Mouse (Mus musculus): ENCODE results near the gene Olfr1416. TPM values are rescaled to one million over a fixed set of nuclear protein-coding genes. Genes with fewer than 3 reads are reported as not detected.

Gene Olfr1416
- total RNA-seq, 1 experiment = not detected

DNA sequence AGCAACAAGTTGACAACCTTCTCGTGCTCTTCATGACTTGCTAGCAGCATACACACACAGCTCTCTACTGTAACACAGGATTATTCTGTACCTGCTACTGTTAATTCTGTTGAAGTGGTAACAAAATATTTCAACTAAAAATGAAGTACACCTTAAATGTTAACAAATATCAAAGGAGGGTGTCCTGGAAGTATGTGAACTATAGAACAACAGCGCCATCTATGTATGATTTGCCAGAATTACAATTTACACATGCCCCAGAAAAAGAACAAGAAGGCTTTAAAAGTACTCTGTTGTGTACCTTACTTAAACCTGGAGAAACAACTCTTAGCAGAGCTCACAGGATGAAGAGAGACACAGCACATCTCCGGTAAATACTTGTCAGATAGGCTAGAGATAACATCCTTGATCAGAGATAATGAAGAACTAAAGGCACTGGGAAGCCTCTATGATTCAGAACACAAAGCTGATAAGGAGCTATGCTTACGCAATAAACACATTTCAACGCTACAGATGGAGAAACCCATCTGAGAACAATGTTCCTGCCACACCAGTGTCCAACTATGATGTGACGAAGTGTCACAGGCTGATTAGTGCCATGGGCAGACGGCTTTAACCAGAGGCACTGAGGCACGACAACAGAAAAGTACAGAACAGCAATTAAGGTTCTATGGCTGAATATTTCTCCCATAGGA is 31.0 kb downstream of the Olfr1416 start:
- H3K9me3 ChIP-seq (ENCODE audit: control insufficient read depth, insufficient read depth, low read depth, low read length) = no peaks in the 10 kb centered on the region
- in situ Hi-C loops (cut with MboI; ENCODE audit: low sequenced_read_pairs in 2 of 2, unreplicated experiment in 2 of 2) = no loop called here
- H3K9ac ChIP-seq (ENCODE audit: insufficient read depth, low read depth, low read length, poor library complexity, severe bottlenecking) = no peak overlapping the region
- no peak for DNase-seq (ENCODE audit: low read depth, low spot score)
- H3K4me1 ChIP-seq (ENCODE audit: control insufficient read depth in 2 of 2, insufficient read depth in 2 of 2, low read length in 2 of 2, poor library complexity in 1 of 2) = no peaks in the 10 kb centered on the region
- TF ChIP-seq CHD2 (IDR thresholded peaks at IDR 0.05; ENCODE audit: low read depth, low read length) = no peak
- peak; percentile 80; the same call in 1 of the 2 replicates for TF ChIP-seq ZC3H11A (IDR thresholded peaks at IDR 0.05; ENCODE audit: borderline replicate concordance, low read depth, low read length)
- peaks cover 31% of the 10 kb centered on the region for H3K36me3 ChIP-seq (ENCODE audit: control insufficient read depth, insufficient read depth, low read length, poor library complexity, severe bottlenecking)
- H3K27ac ChIP-seq (ENCODE audit: insufficient read depth, low read depth, low read length, poor library complexity, severe bottlenecking) = no peak overlapping the region
- no peak overlapping the region for H3K4me3 ChIP-seq (ENCODE audit: insufficient read depth in 1 of 2, low read depth in 1 of 2, low read length in 2 of 2, poor library complexity in 1 of 2, severe bottlenecking in 1 of 2)

GRCm38 (mm10) chr1:92448293-92448692 is 36.6 kb downstream of the Olfr1416 start:
- Histone ChIP-seq H3K27ac (ENCODE audit: insufficient read depth, low read depth, low read length, poor library complexity, severe bottlenecking) (no peak overlapping the region), H3K9ac (ENCODE audit: insufficient read depth, low read depth, low read length, poor library complexity, severe bottlenecking) (no peak overlapping the region), H3K36me3 (ENCODE audit: control insufficient read depth, insufficient read depth, low read length, poor library complexity, severe bottlenecking) (peaks cover 52% of the 10 kb centered on the region), H3K9me3 (ENCODE audit: control insufficient read depth, insufficient read depth, low read depth, low read length) (no peaks in the 10 kb centered on the region), H3K4me1 (ENCODE audit: control insufficient read depth in 2 of 2, insufficient read depth in 2 of 2, low read length in 2 of 2, poor library complexity in 1 of 2) (no peaks in the 10 kb centered on the region), H3K4me3 (ENCODE audit: insufficient read depth in 1 of 2, low read depth in 1 of 2, low read length in 2 of 2, poor library complexity in 1 of 2, severe bottlenecking in 1 of 2) (no peak overlapping the region)
- no peak for DNase-seq (ENCODE audit: low read depth, low spot score)
- in situ Hi-C loops (cut with MboI; ENCODE audit: low sequenced_read_pairs in 2 of 2, unreplicated experiment in 2 of 2) = no loop called here
- TF ChIP-seq ZNF384 (IDR thresholded peaks at IDR 0.05; ENCODE audit: low read depth, low read length) (no peak), MAFK (IDR thresholded peaks at IDR 0.05; ENCODE audit: insufficient read depth, low read depth, low read length) (no peak), HCFC1 (IDR thresholded peaks at IDR 0.05; ENCODE audit: borderline replicate concordance, insufficient read depth, low read length) (no peak), ZC3H11A (IDR thresholded peaks at IDR 0.05; ENCODE audit: borderline replicate concordance, low read depth, low read length) (no peak), CHD2 (IDR thresholded peaks at IDR 0.05; ENCODE audit: low read depth, low read length) (no peak)

DNA sequence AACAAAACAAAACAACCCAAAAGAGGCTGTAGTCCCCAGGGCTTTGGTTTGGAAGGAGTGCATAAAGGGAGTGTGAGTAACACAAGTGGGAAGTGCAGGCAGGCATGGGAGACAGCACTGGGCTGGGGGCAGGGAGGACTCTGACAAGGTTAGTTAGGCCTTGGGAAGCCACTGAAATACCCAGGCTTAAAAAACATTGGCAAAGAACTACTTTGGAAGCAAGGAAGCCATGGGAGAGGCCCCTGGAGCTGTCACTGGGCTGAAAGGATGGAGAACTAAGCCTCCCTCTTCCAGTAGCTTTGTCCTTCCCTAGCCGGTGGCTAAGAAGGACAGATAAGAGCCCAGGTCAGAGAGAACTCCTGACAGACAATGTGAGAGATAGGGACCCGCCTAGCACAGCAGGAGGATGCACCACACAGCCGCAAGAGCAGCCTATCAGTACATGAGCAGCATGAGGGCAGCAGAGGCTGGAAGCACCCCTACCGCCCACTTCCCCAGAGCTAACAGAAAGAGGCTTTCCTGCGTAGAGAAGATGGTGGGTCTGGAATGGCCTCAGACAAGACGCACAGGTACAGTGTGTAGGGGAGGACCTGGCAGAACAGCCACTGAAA is 43.4 kb downstream of the Olfr1416 start:
- no peak for DNase-seq (ENCODE audit: low read depth, low spot score)
- no peak overlapping the region for H3K4me3 ChIP-seq (ENCODE audit: insufficient read depth in 1 of 2, low read depth in 1 of 2, low read length in 2 of 2, poor library complexity in 1 of 2, severe bottlenecking in 1 of 2)
- no peak overlapping the region for H3K9ac ChIP-seq (ENCODE audit: insufficient read depth, low read depth, low read length, poor library complexity, severe bottlenecking)
- H3K27ac ChIP-seq (ENCODE audit: insufficient read depth, low read depth, low read length, poor library complexity, severe bottlenecking) = no peak overlapping the region
- no peak for TF ChIP-seq ZNF384 (IDR thresholded peaks at IDR 0.05; ENCODE audit: low read depth, low read length)
- TF ChIP-seq CHD2 (IDR thresholded peaks at IDR 0.05; ENCODE audit: low read depth, low read length) = no peak
- no peak for TF ChIP-seq MAFK (IDR thresholded peaks at IDR 0.05; ENCODE audit: insufficient read depth, low read depth, low read length)
- TF ChIP-seq ZC3H11A (IDR thresholded peaks at IDR 0.05; ENCODE audit: borderline replicate concordance, low read depth, low read length) = no peak
- no peak for TF ChIP-seq HCFC1 (IDR thresholded peaks at IDR 0.05; ENCODE audit: borderline replicate concordance, insufficient read depth, low read length)
- H3K4me1 ChIP-seq (ENCODE audit: control insufficient read depth in 2 of 2, insufficient read depth in 2 of 2, low read length in 2 of 2, poor library complexity in 1 of 2) = peaks cover 0 to 13% of the 10 kb centered on the region in 2 experiments; a peak in 1 of 4 replicates
- no peaks in the 10 kb centered on the region for H3K9me3 ChIP-seq (ENCODE audit: control insufficient read depth, insufficient read depth, low read depth, low read length)
- in situ Hi-C loops (cut with MboI; ENCODE audit: low sequenced_read_pairs in 2 of 2, unreplicated experiment in 2 of 2) = no loop called here
- H3K36me3 ChIP-seq (ENCODE audit: control insufficient read depth, insufficient read depth, low read length, poor library complexity, severe bottlenecking) = peaks cover 33% of the 10 kb centered on the region

GRCm38 (mm10) chr1:92440066-92440750 is 44.7 kb downstream of the Olfr1416 start:
- Histone ChIP-seq H3K4me1 (ENCODE audit: control insufficient read depth in 2 of 2, insufficient read depth in 2 of 2, low read length in 2 of 2, poor library complexity in 1 of 2) (peaks cover 0 to 13% of the 10 kb centered on the region in 2 experiments; a peak in 1 of 4 replicates), H3K27ac (ENCODE audit: insufficient read depth, low read depth, low read length, poor library complexity, severe bottlenecking) (no peak overlapping the region), H3K9me3 (ENCODE audit: control insufficient read depth, insufficient read depth, low read depth, low read length) (no peaks in the 10 kb centered on the region), H3K9ac (ENCODE audit: insufficient read depth, low read depth, low read length, poor library complexity, severe bottlenecking) (no peak overlapping the region), H3K36me3 (ENCODE audit: control insufficient read depth, insufficient read depth, low read length, poor library complexity, severe bottlenecking) (peaks cover 31% of the 10 kb centered on the region), H3K4me3 (ENCODE audit: insufficient read depth in 1 of 2, low read depth in 1 of 2, low read length in 2 of 2, poor library complexity in 1 of 2, severe bottlenecking in 1 of 2) (no peak overlapping the region)
- TF ChIP-seq CHD2 (IDR thresholded peaks at IDR 0.05; ENCODE audit: low read depth, low read length) = no peak
- TF ChIP-seq ZNF384 (IDR thresholded peaks at IDR 0.05; ENCODE audit: low read depth, low read length) = no peak
- TF ChIP-seq MAFK (IDR thresholded peaks at IDR 0.05; ENCODE audit: insufficient read depth, low read depth, low read length) = no peak
- TF ChIP-seq ZC3H11A (IDR thresholded peaks at IDR 0.05; ENCODE audit: borderline replicate concordance, low read depth, low read length) = no peak
- no peak for TF ChIP-seq HCFC1 (IDR thresholded peaks at IDR 0.05; ENCODE audit: borderline replicate concordance, insufficient read depth, low read length)
- in situ Hi-C loops (cut with MboI; ENCODE audit: low sequenced_read_pairs in 2 of 2, unreplicated experiment in 2 of 2) = no loop called here
- no peak for DNase-seq (ENCODE audit: low read depth, low spot score)

Data from ES-E14 (cell line).